Mouse (Mus musculus): ENCODE measurements around the gene 2610042L04Rik. TPM values are rescaled to one million over a fixed set of nuclear protein-coding genes. Genes with fewer than 3 reads are reported as not detected.
"Not testable (repeated sequence)": the region's sequence is repeated elsewhere in the genome, so short reads cannot be mapped to it uniquely, and the experiment has no call there.

The 2610042L04Rik gene
- not detected in 2 replicates for total RNA-seq (2017)

DNA sequence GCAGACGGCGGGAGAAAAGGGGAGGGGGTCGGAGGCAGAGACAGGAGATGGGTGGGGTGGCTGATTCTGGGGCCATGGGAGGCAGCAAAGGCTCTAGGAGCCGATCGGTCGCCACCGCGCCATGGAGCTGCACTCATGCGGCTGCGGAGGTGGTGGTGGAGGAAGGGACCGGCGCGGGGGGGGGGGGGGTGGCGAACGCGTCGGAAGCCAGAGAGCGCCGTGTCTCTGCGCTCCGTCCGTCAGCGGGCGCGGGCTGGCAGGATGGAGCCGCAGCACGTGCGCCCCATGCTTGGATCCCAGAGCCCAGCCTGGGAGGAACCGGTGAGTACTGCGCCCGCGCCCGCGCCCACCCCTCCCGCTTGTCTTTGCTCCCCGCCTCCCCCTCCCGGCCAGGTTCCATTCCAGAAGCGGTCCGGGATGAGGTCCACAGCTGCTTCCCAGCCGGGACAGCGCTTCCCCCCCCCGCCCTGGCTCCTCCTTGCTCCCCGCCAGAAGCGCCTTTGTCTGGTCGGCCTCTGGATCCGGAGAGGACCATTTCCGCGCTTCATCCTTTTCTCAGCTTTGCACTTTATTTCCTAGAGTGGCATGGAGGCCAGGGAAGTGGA lies at the start of gene 2610042L04Rik:
Gene 2610042L04Rik (plus strand): TSS at position 288 of the 605 bp plus-strand sequence.
- not testable (repeated sequence) for ATAC-seq (replicated peaks; ENCODE audit: low read depth, poor library complexity, severe bottlenecking)

DNA sequence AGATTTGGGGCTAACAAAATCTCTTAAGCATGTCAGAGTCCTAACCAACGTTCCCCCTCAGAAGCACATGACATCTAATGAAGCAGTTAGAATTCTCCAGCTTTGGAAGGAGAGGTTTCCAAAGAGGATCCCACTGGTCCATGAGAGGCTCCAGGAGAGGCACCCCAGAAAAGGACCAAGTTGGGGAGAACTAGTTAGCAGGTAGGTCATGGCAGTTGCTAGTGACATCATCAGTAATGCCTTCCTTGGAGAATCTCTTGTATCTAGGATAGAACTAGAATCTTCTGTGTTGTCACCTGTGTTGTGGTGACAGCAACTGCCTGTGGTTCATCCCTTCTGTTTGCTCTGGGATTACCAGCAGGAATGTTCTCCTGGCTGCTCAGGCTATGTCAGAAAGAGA lies 17.6 kb upstream of the 2610042L04Rik start, which contains the start of gene Gm3149:
Gene Gm3149 (plus strand): TSS at position 301 of the 400 bp plus-strand sequence.
- ATAC-seq (replicated peaks; ENCODE audit: low read depth, poor library complexity, severe bottlenecking): not testable (repeated sequence)

GRCm38 (mm10) chr14:4335506-4335905 lies 943 bp downstream of the 2610042L04Rik start:
- ATAC-seq (replicated peaks; ENCODE audit: low read depth, poor library complexity, severe bottlenecking): not testable (repeated sequence)

DNA sequence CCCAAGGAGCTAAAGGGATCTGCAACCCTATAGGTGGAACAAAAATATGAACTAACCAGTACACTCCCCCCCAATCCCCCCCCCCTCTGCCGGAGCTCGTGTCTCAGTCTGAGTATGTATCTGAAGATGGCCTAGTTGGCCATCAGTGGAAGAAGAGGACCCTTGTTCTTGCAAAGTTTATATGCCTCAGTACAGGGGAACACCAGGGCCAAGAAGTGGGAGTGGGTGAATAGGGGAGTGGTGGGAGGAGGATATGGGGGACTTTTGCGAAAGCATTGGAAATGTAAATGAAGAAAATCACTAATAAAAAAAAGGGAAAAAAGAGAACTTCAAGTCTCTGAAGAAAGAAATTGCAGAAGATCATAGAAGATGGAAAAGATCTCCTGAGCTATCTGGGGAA lies 34.4 kb downstream of the 2610042L04Rik start:
- not testable (repeated sequence) for ATAC-seq (replicated peaks; ENCODE audit: low read depth, poor library complexity, severe bottlenecking)

GRCm38 (mm10) chr14:4369691-4370090 lies 35.1 kb downstream of the 2610042L04Rik start:
- not testable (repeated sequence) for ATAC-seq (replicated peaks; ENCODE audit: low read depth, poor library complexity, severe bottlenecking)

DNA sequence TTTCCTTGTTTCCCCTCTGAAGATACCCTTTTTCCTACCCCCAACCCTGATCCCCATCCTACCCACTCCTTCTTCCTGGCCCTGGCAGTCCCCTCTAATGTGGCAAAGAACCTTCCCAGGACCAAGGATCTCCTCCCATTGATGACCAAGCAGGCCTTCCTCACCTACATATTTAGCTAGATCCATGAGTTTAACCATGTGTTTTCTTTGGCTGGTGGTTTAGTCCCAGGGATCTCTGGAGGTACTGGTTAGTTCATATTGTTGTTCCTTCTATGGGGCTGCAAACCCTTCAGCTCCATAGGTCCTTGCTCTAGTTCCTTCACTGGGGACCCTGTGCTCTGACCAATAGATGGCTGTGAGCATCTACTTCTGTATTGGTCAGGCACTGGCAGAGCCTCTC lies 43.3 kb downstream of the 2610042L04Rik start:
- not testable (repeated sequence) for ATAC-seq (replicated peaks; ENCODE audit: low read depth, poor library complexity, severe bottlenecking)

DNA sequence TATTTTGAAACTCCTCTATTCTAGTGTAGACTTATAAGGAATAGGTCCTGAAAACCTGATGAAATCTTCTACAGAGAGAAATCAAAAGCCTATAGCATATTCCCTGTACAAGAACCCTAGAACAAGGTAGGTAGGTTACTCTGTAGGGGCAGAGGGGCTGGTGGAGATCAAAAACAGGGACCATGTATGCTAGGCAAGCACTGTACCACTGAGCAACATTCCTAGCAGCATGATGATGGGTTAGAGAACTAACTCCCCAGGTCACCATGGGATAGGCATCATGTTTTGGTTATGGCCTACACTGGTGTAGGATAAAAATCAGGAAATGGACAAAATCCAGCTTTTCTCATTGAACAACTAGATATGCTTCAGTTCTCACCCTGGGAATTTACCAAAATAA lies 51.0 kb downstream of the 2610042L04Rik start:
- ATAC-seq (replicated peaks; ENCODE audit: low read depth, poor library complexity, severe bottlenecking): not testable (repeated sequence)

DNA sequence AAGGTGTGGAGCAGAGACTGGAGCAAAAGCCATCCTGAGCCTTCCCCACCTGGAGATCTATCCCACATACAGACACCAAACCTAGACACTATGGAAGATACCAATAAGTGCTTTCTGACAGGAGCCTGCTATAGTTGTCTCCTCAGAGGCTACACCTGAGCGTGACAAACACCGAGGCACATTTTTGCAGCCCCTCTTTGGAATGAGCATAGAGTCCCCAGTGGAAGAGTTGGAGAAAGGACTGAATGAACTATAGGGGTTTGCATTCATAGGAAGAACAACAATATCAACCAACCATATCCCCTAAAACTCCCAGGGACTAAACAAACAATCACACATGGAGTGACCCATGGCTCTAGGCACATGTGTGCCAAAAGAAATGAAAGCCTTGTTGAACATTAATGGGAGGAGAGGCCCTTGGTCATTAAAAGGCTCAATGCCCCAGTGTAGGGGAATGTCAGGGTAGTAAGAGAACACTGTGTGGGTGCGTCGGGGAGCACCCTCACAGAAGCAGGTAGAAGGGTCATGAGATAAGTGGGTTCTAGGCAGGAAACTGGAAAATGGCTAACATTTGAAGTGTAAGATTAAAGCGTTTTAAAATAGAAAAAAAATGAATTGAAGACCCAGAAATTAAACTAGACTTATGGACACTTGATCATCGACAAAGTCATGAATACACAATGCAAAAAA lies 58.4 kb downstream of the 2610042L04Rik start:
- ATAC-seq (replicated peaks; ENCODE audit: low read depth, poor library complexity, severe bottlenecking): not testable (repeated sequence)

GRCm38 (mm10) chr14:4397226-4397625 lies 62.7 kb downstream of the 2610042L04Rik start, which contains the start of gene Gm3159:
Gene Gm3159, plus strand, starts transcription at chr14:4397526.
- not testable (repeated sequence) for ATAC-seq (replicated peaks; ENCODE audit: low read depth, poor library complexity, severe bottlenecking)

GRCm38 (mm10) chr14:4398624-4399023 lies 64.1 kb downstream of the 2610042L04Rik start:
- ATAC-seq (replicated peaks; ENCODE audit: low read depth, poor library complexity, severe bottlenecking): not testable (repeated sequence)

GRCm38 (mm10) chr14:4400115-4400789 lies 65.7 kb downstream of the 2610042L04Rik start:
- not testable (repeated sequence) for ATAC-seq (replicated peaks; ENCODE audit: low read depth, poor library complexity, severe bottlenecking)

DNA sequence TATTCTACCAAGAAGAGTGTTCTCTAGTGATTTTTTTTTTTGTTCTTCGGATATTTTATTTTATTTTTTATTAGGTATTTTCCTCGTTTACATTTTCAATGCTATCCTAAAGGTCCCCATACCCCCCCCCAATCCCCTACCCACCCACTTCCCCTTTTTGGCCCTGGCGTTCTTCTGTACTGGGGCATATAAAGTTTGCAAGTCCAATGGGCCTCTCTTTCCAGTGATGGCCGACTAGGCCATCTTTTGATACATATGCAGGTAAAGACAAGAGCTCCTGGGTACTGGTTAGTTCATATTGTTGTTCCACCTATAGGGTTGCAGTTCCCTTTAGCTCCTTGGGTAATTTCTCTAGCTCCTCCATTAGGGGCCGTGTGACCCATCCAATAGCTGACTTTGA lies 66.7 kb downstream of the 2610042L04Rik start:
- ATAC-seq (replicated peaks; ENCODE audit: low read depth, poor library complexity, severe bottlenecking): not testable (repeated sequence)

GRCm38 (mm10) chr14:4403840-4404239 lies 69.3 kb downstream of the 2610042L04Rik start:
- not testable (repeated sequence) for ATAC-seq (replicated peaks; ENCODE audit: low read depth, poor library complexity, severe bottlenecking)

Other genes with a start within 250 kb of the 2610042L04Rik start
- gene Gm8108, start 224.2 kb upstream of the 2610042L04Rik start, total RNA-seq (2017): not detected in 2 replicates
- not detected in 2 replicates for gene Gm3127, start 169.7 kb upstream of the 2610042L04Rik start, total RNA-seq (2017)
- gene Gm2974, start 152.2 kb upstream of the 2610042L04Rik start, total RNA-seq (2017): not detected in 2 replicates
- not detected in 2 replicates for gene Gm3138, start 85.1 kb upstream of the 2610042L04Rik start, total RNA-seq (2017)
- gene Gm3149, start 17.5 kb upstream of the 2610042L04Rik start, total RNA-seq (2017): not detected in 2 replicates
- not detected in 2 replicates for gene Gm3159, start 62.8 kb downstream of the 2610042L04Rik start, total RNA-seq (2017)
- not detected in 2 replicates for gene Gm3164, start 80.7 kb downstream of the 2610042L04Rik start, total RNA-seq (2017)
- not detected in 2 replicates for gene Gm3173, start 96.2 kb downstream of the 2610042L04Rik start, total RNA-seq (2017)
- gene Gm3182, start 147.0 kb downstream of the 2610042L04Rik start, total RNA-seq (2017): not detected in 2 replicates
- not detected in 2 replicates for gene Gm3047, start 220.6 kb downstream of the 2610042L04Rik start, total RNA-seq (2017)

Measured in common myeloid progenitor, adult 5-6 weeks (primary cell).